Mouse (Mus musculus): ENCODE data around the gene Taf1d.

The Taf1d gene

DNA sequence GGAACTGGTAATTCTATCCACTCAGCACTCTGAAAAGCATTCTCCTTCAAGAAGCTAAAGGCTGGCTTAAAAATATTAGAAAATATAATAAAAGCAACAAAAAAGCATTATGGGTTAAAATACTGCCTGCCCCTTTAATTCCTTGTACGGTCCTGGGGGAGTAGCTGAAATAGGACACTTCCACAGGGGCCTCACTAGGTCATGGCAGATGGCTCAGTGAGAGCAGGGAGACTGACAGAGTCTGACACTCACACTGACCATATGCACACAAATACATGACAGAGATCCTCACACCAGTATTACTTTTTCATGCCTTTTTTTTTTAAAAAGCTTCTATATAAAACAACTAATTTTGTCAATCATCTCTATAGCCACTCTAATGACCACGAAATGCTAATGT lies 43.9 kb downstream of the Taf1d start:
- no peak for TF ChIP-seq GATA4 (IDR thresholded peaks at IDR 0.05; ENCODE audit: insufficient replicate concordance, low read length)

DNA sequence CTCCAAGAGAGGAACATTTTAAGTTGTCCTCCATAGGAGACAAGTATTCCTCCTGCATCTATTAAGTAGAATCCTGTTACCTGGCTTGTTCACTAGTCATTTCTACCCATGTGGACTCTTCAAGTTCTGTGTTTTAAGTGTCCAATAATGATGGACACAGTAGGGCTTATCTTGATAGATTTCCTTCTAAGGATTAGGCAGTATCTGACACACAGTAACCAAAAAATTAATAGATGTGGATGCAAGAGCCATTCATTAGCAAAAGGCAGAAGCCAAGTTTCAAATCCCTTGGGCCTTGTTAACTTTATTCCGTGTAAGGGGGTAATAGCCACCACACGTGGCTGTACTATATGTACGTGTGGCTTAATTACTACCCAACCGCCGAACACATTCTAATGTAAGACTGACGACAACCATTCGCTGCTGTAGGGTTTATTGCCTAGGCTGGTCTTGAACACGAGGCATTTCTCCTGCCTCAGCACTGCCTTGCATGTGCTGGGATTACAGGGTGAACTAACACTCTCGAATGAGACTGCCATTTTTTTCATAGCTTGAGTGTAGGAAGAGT lies 51.0 kb downstream of the Taf1d start:
- TF ChIP-seq GATA4 (IDR thresholded peaks at IDR 0.05; ENCODE audit: insufficient replicate concordance, low read length) = no peak

DNA sequence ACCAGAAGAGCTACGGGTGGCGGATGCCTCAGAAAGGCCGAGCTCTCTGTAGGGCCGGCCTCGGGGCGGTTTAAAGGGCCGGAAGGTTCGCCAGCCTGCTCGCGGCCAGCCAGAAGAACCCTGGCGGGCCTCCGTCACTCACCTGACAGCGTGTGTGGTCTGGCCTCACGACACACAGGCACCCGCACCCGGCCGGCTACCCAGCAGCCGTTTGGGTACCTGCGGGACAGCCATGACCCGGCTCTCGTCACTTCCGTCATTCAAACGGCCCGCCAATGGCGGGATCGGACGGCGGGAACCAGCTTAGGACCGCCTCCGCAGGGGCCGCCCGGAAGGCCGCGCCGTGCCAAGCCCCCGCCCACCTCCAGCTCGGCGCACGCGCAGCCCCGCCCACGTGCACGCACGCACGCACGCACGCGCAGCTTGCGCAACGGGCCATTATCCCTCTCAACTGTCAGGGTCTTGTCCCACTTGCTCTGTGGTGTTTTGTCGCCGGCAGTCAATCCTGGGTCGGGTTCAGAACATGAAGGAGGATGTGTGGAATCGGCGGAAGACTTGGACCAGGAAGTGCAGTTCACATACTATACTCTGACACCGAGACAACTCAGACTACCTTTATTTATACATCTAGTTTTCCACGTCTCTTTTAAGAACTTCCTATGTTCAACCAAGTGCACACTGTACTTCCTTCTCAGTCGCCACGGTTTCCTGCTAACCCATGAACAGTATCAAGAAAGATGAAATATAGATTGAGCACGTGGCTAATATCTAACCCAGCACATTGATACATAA lies 51.7 kb downstream of the Taf1d start, which contains the start of gene Cep295:
Gene Cep295, minus strand, starts transcription at position 305 of the 792 bp plus-strand sequence.
- TF ChIP-seq GATA4 (IDR thresholded peaks at IDR 0.05; ENCODE audit: insufficient replicate concordance, low read length) = no peak

DNA sequence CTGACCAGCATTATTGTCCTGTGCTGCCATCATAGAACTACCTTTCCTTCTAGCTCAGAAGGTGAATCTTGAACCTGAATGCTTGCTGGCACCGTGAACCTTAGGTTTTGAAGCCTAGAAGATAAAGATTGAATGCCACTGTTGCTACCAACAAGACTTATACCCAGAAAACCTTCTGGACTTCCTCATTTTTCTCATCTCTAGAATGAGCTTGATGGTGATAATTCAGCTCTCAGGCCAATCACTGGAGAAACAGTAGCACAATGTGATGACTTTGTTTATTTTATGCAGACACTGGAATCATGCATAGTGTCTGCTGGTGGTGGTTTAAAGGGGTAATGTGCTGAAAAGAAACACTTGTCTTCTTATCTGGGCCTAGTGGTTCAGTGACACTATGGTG lies 58.8 kb downstream of the Taf1d start:
- TF ChIP-seq GATA4 (IDR thresholded peaks at IDR 0.05; ENCODE audit: insufficient replicate concordance, low read length) = no peak

DNA sequence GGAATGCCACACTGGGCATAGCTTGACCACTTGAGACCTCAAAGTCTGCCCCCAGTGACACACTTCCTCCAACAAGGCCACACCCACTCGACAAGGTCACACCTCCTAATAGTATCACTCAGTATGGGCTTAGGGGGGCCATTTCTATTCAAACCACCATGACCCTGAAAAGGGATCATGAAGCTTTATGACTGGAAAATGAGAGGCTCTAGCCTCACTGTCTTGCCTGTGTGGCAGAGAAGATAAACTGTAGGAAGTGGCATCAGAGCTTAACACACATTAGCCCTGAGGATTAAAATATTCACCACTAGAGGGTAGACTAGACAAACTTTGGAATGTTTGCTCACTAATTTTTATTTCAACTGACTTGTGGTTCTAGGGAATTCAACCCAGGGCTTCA lies 59.8 kb downstream of the Taf1d start:
- no peak for TF ChIP-seq GATA4 (IDR thresholded peaks at IDR 0.05; ENCODE audit: insufficient replicate concordance, low read length)

DNA sequence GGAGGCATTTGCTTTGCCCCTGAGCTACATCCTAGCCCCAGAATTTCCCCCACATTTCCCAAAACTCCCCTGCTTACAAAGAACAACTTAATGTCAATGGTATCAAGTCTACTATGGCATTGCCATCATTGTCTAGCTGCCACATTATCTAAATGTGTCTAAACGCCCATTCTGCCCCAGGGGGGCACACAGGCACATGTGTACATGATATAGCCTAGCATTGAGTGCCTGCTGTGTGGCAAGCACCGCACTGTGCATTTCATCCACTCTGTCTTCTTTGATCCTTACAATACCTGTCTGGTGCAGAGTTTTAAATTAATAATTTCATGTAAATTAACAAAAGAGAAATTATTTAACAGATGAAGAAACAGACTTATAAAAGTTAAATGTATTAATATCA lies 60.2 kb downstream of the Taf1d start:
- no peak for TF ChIP-seq GATA4 (IDR thresholded peaks at IDR 0.05; ENCODE audit: insufficient replicate concordance, low read length)

All from liver, adult (tissue).